ENCODE assay signal across 27 mouse cellular contexts in the genomic region with DNA sequence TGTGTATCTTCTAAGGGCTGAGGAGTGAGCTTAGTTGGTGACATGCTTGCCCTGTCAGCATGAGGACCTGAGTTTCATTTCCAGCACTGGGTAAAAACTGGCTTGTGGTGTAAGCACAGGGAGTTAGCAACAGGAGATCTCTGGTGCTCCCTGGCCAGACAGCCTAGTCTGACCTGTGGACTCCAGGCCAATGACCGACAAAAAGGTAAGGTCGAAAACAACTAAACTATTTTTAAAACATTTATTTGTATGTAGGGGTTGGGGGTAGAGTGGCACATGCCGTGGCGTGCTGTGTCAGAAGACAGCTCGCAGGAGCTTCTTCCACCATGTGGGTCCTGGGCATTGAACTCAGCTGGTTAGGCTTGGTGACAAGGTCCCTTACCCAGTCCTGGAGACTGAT. TPM values are rescaled to one million over a fixed set of nuclear protein-coding genes. Genes with fewer than 3 reads are reported as not detected.
DNase-seq lines count a peak whose midpoint lies in the region; ATAC-seq and TF ChIP-seq lines count a peak whose summit lies in the region.
"Had no signal": no experiment of that assay in that cellular context is flagged by ENCODE, and none has a peak within 500 bp of the region (broad histone marks: within the 10 kb centered on the region; RNA-seq: fewer than 3 reads in every experiment).

No protein-coding gene starts in this region.

- H3K79me2 ChIP-seq in liver, adult 2 months (ENCODE audit: control insufficient read depth, insufficient read depth, low read length), result no peaks in the 10 kb centered on the region

- peak; percentile 22 for DNase-seq in kidney, adult 11 months
- peak; percentile 32 to 36 for DNase-seq in kidney, adult 8-10 months
- DNase-seq in kidney, postnatal 25 days, result peak; percentile 3 to 41
- peak; percentile 77 for DNase-seq in liver, adult 2 months (ENCODE audit: extremely low read depth, low read depth, low spot score)
- DNase-seq: adrenal gland, adult 2 months; adrenal gland, postnatal 10 days; adrenal gland, postnatal 25 days; cerebellum, adult 11 months; cerebellum, adult 18-20 months; cerebellum, adult 8-10 months; cerebellum, adult 9-11 months; cerebellum, postnatal 14 days; cerebellum, postnatal 36 days; embryo, embryonic 11 days had no signal

- no peak for TF ChIP-seq POLR2A in liver, adult 2 months (IDR thresholded peaks at IDR 0.05; ENCODE audit: extremely low read depth, insufficient read depth, low read length)

- H3K4me2 ChIP-seq in kidney, embryonic 14.5 days (replicated peaks; ENCODE audit: low read depth, low read length), result no peak overlapping the region
- no peak overlapping the region for H3K4me2 ChIP-seq in kidney, embryonic 15.5 days
- no peak overlapping the region for H3K4me2 ChIP-seq in kidney, embryonic 16.5 days (replicated peaks; ENCODE audit: low read depth, low read length)
- H3K4me2 ChIP-seq in liver, embryonic 12.5 days, result no peak overlapping the region
- H3K4me2 ChIP-seq: embryonic facial prominence, embryonic 13.5 days; embryonic facial prominence, embryonic 15.5 days; forebrain, embryonic 12.5 days had no signal

- WGBS in kidney, embryonic 14.5 days, result 92% methylated on average over 5 of the region's 5 CpGs
- WGBS in kidney, embryonic 15.5 days, result 87% methylated on average over 5 of the region's 5 CpGs
- WGBS in kidney, embryonic 16.5 days, result 80% methylated on average over 5 of the region's 5 CpGs
- 38% methylated on average over 5 of the region's 5 CpGs for WGBS in liver, adult 2 months
- WGBS in liver, embryonic 12.5 days (ENCODE audit: insufficient replicate concordance), result 73% methylated on average over 5 of the region's 5 CpGs

- no peak for ATAC-seq in kidney, embryonic 14.5 days (ENCODE audit: low FRiP score, low TSS enrichment)
- no peak for ATAC-seq in kidney, embryonic 15.5 days (replicated peaks; ENCODE audit: low FRiP score)
- no peak for ATAC-seq in kidney, embryonic 16.5 days (ENCODE audit: low FRiP score, low TSS enrichment)
- no peak for ATAC-seq in liver, embryonic 12.5 days
- ATAC-seq: forebrain, embryonic 14.5 days had no signal

- no peaks in the 10 kb centered on the region for H3K27me3 ChIP-seq in kidney, embryonic 14.5 days (ENCODE audit: control insufficient read depth, insufficient read depth, low read length)
- H3K27me3 ChIP-seq in kidney, embryonic 15.5 days, result no peaks in the 10 kb centered on the region
- no peaks in the 10 kb centered on the region for H3K27me3 ChIP-seq in kidney, embryonic 16.5 days (ENCODE audit: insufficient read depth, low read length)
- H3K27me3 ChIP-seq in liver, adult 2 months (ENCODE audit: control insufficient read depth, insufficient read depth, low read length), result no peaks in the 10 kb centered on the region
- H3K27me3 ChIP-seq in liver, embryonic 12.5 days (replicated peaks), result no peaks in the 10 kb centered on the region
- H3K27me3 ChIP-seq: embryonic facial prominence, embryonic 13.5 days; embryonic facial prominence, embryonic 15.5 days; forebrain, embryonic 12.5 days had no signal

- H3K27ac ChIP-seq in kidney, embryonic 14.5 days (ENCODE audit: low read depth, low read length), result no peak overlapping the region
- H3K27ac ChIP-seq in kidney, embryonic 15.5 days, result no peak overlapping the region
- H3K27ac ChIP-seq in kidney, embryonic 16.5 days (ENCODE audit: low read length), result no peak overlapping the region
- no peak overlapping the region for H3K27ac ChIP-seq in liver, adult 2 months (replicated peaks; ENCODE audit: insufficient read depth, low read depth, low read length)
- H3K27ac ChIP-seq in liver, embryonic 12.5 days, result no peak overlapping the region
- H3K27ac ChIP-seq: embryonic facial prominence, embryonic 13.5 days; embryonic facial prominence, embryonic 15.5 days; forebrain, embryonic 10.5 days; forebrain, embryonic 12.5 days had no signal

- no peaks in the 10 kb centered on the region for H3K4me1 ChIP-seq in kidney, embryonic 14.5 days (ENCODE audit: control insufficient read depth, insufficient read depth, low read length)
- no peaks in the 10 kb centered on the region for H3K4me1 ChIP-seq in kidney, embryonic 15.5 days
- H3K4me1 ChIP-seq in kidney, embryonic 16.5 days (ENCODE audit: insufficient read depth, low read length), result no peaks in the 10 kb centered on the region
- H3K4me1 ChIP-seq in liver, adult 2 months (ENCODE audit: control insufficient read depth, insufficient read depth, low read length), result no peaks in the 10 kb centered on the region
- no peaks in the 10 kb centered on the region for H3K4me1 ChIP-seq in liver, embryonic 12.5 days
- H3K4me1 ChIP-seq: embryonic facial prominence, embryonic 13.5 days; embryonic facial prominence, embryonic 15.5 days; forebrain, embryonic 10.5 days; forebrain, embryonic 12.5 days had no signal

- H3K9ac ChIP-seq in kidney, embryonic 14.5 days (ENCODE audit: low read depth, low read length), result no peak overlapping the region
- no peak overlapping the region for H3K9ac ChIP-seq in kidney, embryonic 15.5 days
- H3K9ac ChIP-seq in kidney, embryonic 16.5 days (replicated peaks; ENCODE audit: low read length), result no peak overlapping the region
- no peak overlapping the region for H3K9ac ChIP-seq in liver, adult 2 months (ENCODE audit: low read depth, low read length)
- H3K9ac ChIP-seq in liver, embryonic 12.5 days, result no peak overlapping the region
- H3K9ac ChIP-seq: embryonic facial prominence, embryonic 13.5 days; embryonic facial prominence, embryonic 15.5 days; forebrain, embryonic 12.5 days had no signal

- H3K9me3 ChIP-seq in kidney, embryonic 14.5 days (ENCODE audit: control insufficient read depth, low read length), result no peaks in the 10 kb centered on the region
- H3K9me3 ChIP-seq in kidney, embryonic 15.5 days (replicated peaks), result no peaks in the 10 kb centered on the region
- no peaks in the 10 kb centered on the region for H3K9me3 ChIP-seq in kidney, embryonic 16.5 days (ENCODE audit: low read length)
- no peaks in the 10 kb centered on the region for H3K9me3 ChIP-seq in liver, embryonic 12.5 days (replicated peaks)
- H3K9me3 ChIP-seq: embryonic facial prominence, embryonic 13.5 days; embryonic facial prominence, embryonic 15.5 days; forebrain, embryonic 10.5 days; forebrain, embryonic 12.5 days had no signal

- H3K4me3 ChIP-seq in kidney, embryonic 14.5 days (ENCODE audit: low read length), result no peak overlapping the region
- H3K4me3 ChIP-seq in kidney, embryonic 15.5 days (replicated peaks), result no peak overlapping the region
- no peak overlapping the region for H3K4me3 ChIP-seq in kidney, embryonic 16.5 days (ENCODE audit: low read length)
- no peak overlapping the region for H3K4me3 ChIP-seq in liver, adult 2 months (ENCODE audit: insufficient read depth, low read depth, low read length)
- no peak overlapping the region for H3K4me3 ChIP-seq in liver, embryonic 12.5 days
- H3K4me3 ChIP-seq: embryonic facial prominence, embryonic 13.5 days; embryonic facial prominence, embryonic 15.5 days; erythroblast, embryonic 14.5 days; forebrain, embryonic 10.5 days; forebrain, embryonic 12.5 days had no signal

- no peaks in the 10 kb centered on the region for H3K36me3 ChIP-seq in kidney, embryonic 14.5 days (ENCODE audit: control insufficient read depth, insufficient read depth, low read length)
- H3K36me3 ChIP-seq in kidney, embryonic 15.5 days, result no peaks in the 10 kb centered on the region
- H3K36me3 ChIP-seq in kidney, embryonic 16.5 days (ENCODE audit: insufficient read depth, low read length), result no peaks in the 10 kb centered on the region
- no peaks in the 10 kb centered on the region for H3K36me3 ChIP-seq in liver, adult 2 months (ENCODE audit: control insufficient read depth, insufficient read depth, low read length)
- H3K36me3 ChIP-seq in liver, embryonic 12.5 days, result no peaks in the 10 kb centered on the region
- H3K36me3 ChIP-seq: embryonic facial prominence, embryonic 13.5 days; embryonic facial prominence, embryonic 15.5 days; forebrain, embryonic 10.5 days; forebrain, embryonic 12.5 days had no signal

- TF ChIP-seq CTCF in liver, adult 2 months (IDR thresholded peaks at IDR 0.05; ENCODE audit: low read depth, low read length), result no peak

RNA-seq across cellular contexts. Expression of a gene that starts 14.5 kb away (rescaled TPM):
- polyA plus RNA-seq in kidney, embryonic 14.5 days (2014; fragmentation: Nextera tagmentation; extraction: Ambion mirVana), result 7.1 and 9.2 TPM in 2 replicates
- polyA plus RNA-seq in kidney, embryonic 15.5 days (2015; fragmentation: Nextera tagmentation; extraction: Ambion mirVana), result 5.3 and 6.1 TPM in 2 replicates
- polyA plus RNA-seq in kidney, embryonic 16.5 days (2015; fragmentation: Nextera tagmentation; extraction: Ambion mirVana), result 3.8 and 5.7 TPM in 2 replicates
- 2.3 and 2.7 TPM in 2 replicates for total RNA-seq in liver, adult 2 months (2014; rRNA removed)
- polyA plus RNA-seq in liver, adult 2 months (2012; rRNA removed), result 0.13 and 0.14 TPM in 2 replicates
- polyA plus RNA-seq in liver, embryonic 12.5 days (2016; fragmentation: Nextera tagmentation; extraction: Ambion mirVana), result 3.2 and 3.4 TPM in 2 replicates

RNA-seq across cellular contexts. Expression of a gene that starts 59.4 kb away (rescaled TPM):
- not detected in 2 replicates for polyA plus RNA-seq in kidney, embryonic 14.5 days (2014; fragmentation: Nextera tagmentation; extraction: Ambion mirVana)
- not detected in 2 replicates for polyA plus RNA-seq in kidney, embryonic 15.5 days (2015; fragmentation: Nextera tagmentation; extraction: Ambion mirVana)
- polyA plus RNA-seq in kidney, embryonic 16.5 days (2015; fragmentation: Nextera tagmentation; extraction: Ambion mirVana), result 0.07 TPM in 1 of 2 replicates, not detected in the other
- total RNA-seq in liver, adult 2 months (2014; rRNA removed), result not detected in 2 replicates
- not detected in 2 replicates for polyA plus RNA-seq in liver, adult 2 months (2012; rRNA removed)
- polyA plus RNA-seq in liver, embryonic 12.5 days (2016; fragmentation: Nextera tagmentation; extraction: Ambion mirVana), result not detected in 2 replicates
- total RNA-seq: adrenal gland, adult 2 months; adrenal gland, postnatal 25 days; MEL had no signal
- polyA plus RNA-seq: adrenal gland, adult 2 months; C2C12; embryonic facial prominence, embryonic 11.5 days; embryonic facial prominence, embryonic 13.5 days; embryonic facial prominence, embryonic 15.5 days; erythroblast, embryonic 14.5 days; forebrain, embryonic 10.5 days; forebrain, embryonic 12.5 days; forebrain, embryonic 14.5 days had no signal

Comparison
In these comparisons a context has a peak if more than half of its experiments do, and no peak if none do; other contexts are left out.
1. DNase-seq: peak in every context shown above with its lines; median percentile 77 in liver, adult 2 months; 34 in kidney, adult 8-10 months; 22 in kidney, adult 11 months; 22 in kidney, postnatal 25 days.